Mouse (Mus musculus): Measurements from ENCODE around the gene Dcaf1. TPM values are rescaled to one million over a fixed set of nuclear protein-coding genes. Genes with fewer than 3 reads are reported as not detected.

Dcaf1 gene
- polyA plus RNA-seq, 1 experiment from 2014 or later = 22.6 TPM

GRCm38 (mm10) chr9:106879471-106879870 lies 57.8 kb downstream of the Dcaf1 start:
- no peak for ATAC-seq (ENCODE audit: insufficient number of reproducible peaks, low FRiP score)
- Histone ChIP-seq H3K27ac (ENCODE audit: poor library complexity, severe bottlenecking) (no peak overlapping the region), H3K36me3 (peaks cover 82% of the 10 kb centered on the region)

GRCm38 (mm10) chr9:106881071-106881755 lies 59.5 kb downstream of the Dcaf1 start:
- Histone ChIP-seq H3K9ac (no peak overlapping the region), H3K4me1 (replicated peaks) (peaks cover 46% of the 10 kb centered on the region), H3K4me3 (no peak overlapping the region), H3K4me2 (no peak overlapping the region), H3K27ac (ENCODE audit: poor library complexity, severe bottlenecking) (no peak overlapping the region), H3K36me3 (peaks cover 75% of the 10 kb centered on the region), H3K27me3 (replicated peaks) (no peaks in the 10 kb centered on the region), H3K9me3 (replicated peaks) (no peaks in the 10 kb centered on the region)
- WGBS = 64% methylated on average over 4 of the region's 4 CpGs
- ATAC-seq (ENCODE audit: insufficient number of reproducible peaks, low FRiP score) = no peak

More at GRCm38 (mm10) chr9:106879471-106879870, 57.8 kb downstream of the Dcaf1 start:
- Histone ChIP-seq H3K4me3 (no peak overlapping the region), H3K9ac (peak overlapping the region; percentile 15; the same call in 1 of the 2 replicates), H3K9me3 (replicated peaks) (no peaks in the 10 kb centered on the region), H3K4me1 (replicated peaks) (peaks cover 29% of the 10 kb centered on the region), H3K4me2 (no peak overlapping the region), H3K27me3 (replicated peaks) (no peaks in the 10 kb centered on the region)
- 72% methylated on average over 4 of the region's 4 CpGs for WGBS

GRCm38 (mm10) chr9:106882176-106882575 lies 60.5 kb downstream of the Dcaf1 start:
- no peak for ATAC-seq (ENCODE audit: insufficient number of reproducible peaks, low FRiP score)
- H3K4me3 ChIP-seq = no peak overlapping the region
- WGBS = 79% methylated on average over 4 of the region's 4 CpGs
- no peak overlapping the region for H3K9ac ChIP-seq
- H3K9me3 ChIP-seq (replicated peaks) = no peaks in the 10 kb centered on the region
- no peaks in the 10 kb centered on the region for H3K27me3 ChIP-seq (replicated peaks)
- H3K4me1 ChIP-seq (replicated peaks) = peaks cover 46% of the 10 kb centered on the region
- peaks cover 66% of the 10 kb centered on the region for H3K36me3 ChIP-seq
- H3K4me2 ChIP-seq = no peak overlapping the region
- no peak overlapping the region for H3K27ac ChIP-seq (ENCODE audit: poor library complexity, severe bottlenecking)

- no peak for ATAC-seq (ENCODE audit: insufficient number of reproducible peaks, low FRiP score)
- H3K9me3 ChIP-seq (replicated peaks) = no peaks in the 10 kb centered on the region
Observed at GRCm38 (mm10) chr9:106883085-106883484, 61.4 kb downstream of the Dcaf1 start.

GRCm38 (mm10) chr9:106884306-106884705 lies 62.6 kb downstream of the Dcaf1 start:
- ATAC-seq (ENCODE audit: insufficient number of reproducible peaks, low FRiP score) = no peak
- Histone ChIP-seq H3K4me1 (replicated peaks) (peaks cover 56% of the 10 kb centered on the region), H3K27ac (ENCODE audit: poor library complexity, severe bottlenecking) (no peak overlapping the region), H3K4me2 (peak overlapping the region; percentile 100), H3K9me3 (replicated peaks) (no peaks in the 10 kb centered on the region), H3K36me3 (peaks cover 63% of the 10 kb centered on the region), H3K4me3 (peak overlapping the region; percentile 86), H3K9ac (peak overlapping the region; percentile 97), H3K27me3 (replicated peaks) (no peaks in the 10 kb centered on the region)
- WGBS = 38% methylated on average over 16 of the region's 16 CpGs

More at GRCm38 (mm10) chr9:106883085-106883484, 61.4 kb downstream of the Dcaf1 start:
- Histone ChIP-seq H3K4me1 (replicated peaks) (peaks cover 50% of the 10 kb centered on the region), H3K27me3 (replicated peaks) (no peaks in the 10 kb centered on the region), H3K27ac (ENCODE audit: poor library complexity, severe bottlenecking) (no peak overlapping the region), H3K4me2 (peak overlapping the region; percentile 35), H3K4me3 (no peak overlapping the region), H3K9ac (peak overlapping the region; percentile 13; the same call in 1 of the 2 replicates), H3K36me3 (peaks cover 62% of the 10 kb centered on the region)
- WGBS = 71% methylated on average over 3 of the region's 3 CpGs

GRCm38 (mm10) chr9:106884996-106885900 lies 63.6 kb downstream of the Dcaf1 start:
- no peak for ATAC-seq (ENCODE audit: insufficient number of reproducible peaks, low FRiP score)
- peak overlapping the region; percentile 86 for H3K4me3 ChIP-seq
- H3K9ac ChIP-seq = peak overlapping the region; percentile 97
- no peaks in the 10 kb centered on the region for H3K27me3 ChIP-seq (replicated peaks)
- no peaks in the 10 kb centered on the region for H3K9me3 ChIP-seq (replicated peaks)
- H3K4me1 ChIP-seq (replicated peaks) = peaks cover 54% of the 10 kb centered on the region
- 25% methylated on average over 44 of the region's 44 CpGs for WGBS
- H3K27ac ChIP-seq (ENCODE audit: poor library complexity, severe bottlenecking) = no peak overlapping the region
- H3K4me2 ChIP-seq = peak overlapping the region; percentile 100
- peaks cover 64% of the 10 kb centered on the region for H3K36me3 ChIP-seq

GRCm38 (mm10) chr9:106885901-106886731 lies 64.4 kb downstream of the Dcaf1 start:
- Histone ChIP-seq H3K4me3 (peak overlapping the region; percentile 86), H3K27ac (ENCODE audit: poor library complexity, severe bottlenecking) (peak overlapping the region; percentile 93), H3K4me2 (peak overlapping the region; percentile 100), H3K9ac (peak overlapping the region; percentile 97), H3K4me1 (replicated peaks) (peaks cover 62% of the 10 kb centered on the region), H3K9me3 (replicated peaks) (no peaks in the 10 kb centered on the region), H3K36me3 (peaks cover 62% of the 10 kb centered on the region), H3K27me3 (replicated peaks) (no peaks in the 10 kb centered on the region)
- under 1% methylated on average over 98 of the region's 107 CpGs for WGBS
- peak; percentile 6; the same call in 1 of the 2 replicates for ATAC-seq (ENCODE audit: insufficient number of reproducible peaks, low FRiP score)

GRCm38 (mm10) chr9:106886828-106887702 lies 65.4 kb downstream of the Dcaf1 start, which contains the start of gene Rbm15b:
Rbm15b (minus strand) TSS chr9:106887428.
- peak; percentile 90 for ATAC-seq (ENCODE audit: insufficient number of reproducible peaks, low FRiP score)
- peak within 1 kb of the TSS; percentile 93 for H3K27ac ChIP-seq (ENCODE audit: poor library complexity, severe bottlenecking)
- H3K4me3 ChIP-seq = peak within 1 kb of the TSS; percentile 86
- H3K27me3 ChIP-seq (replicated peaks) = no peaks in the 10 kb centered on the region
- peak within 1 kb of the TSS; percentile 100 for H3K4me2 ChIP-seq
- no peaks in the 10 kb centered on the region for H3K9me3 ChIP-seq (replicated peaks)
- peaks cover 60% of the 10 kb centered on the region for H3K4me1 ChIP-seq (replicated peaks)
- peak within 1 kb of the TSS; percentile 97 for H3K9ac ChIP-seq
- peaks cover 54% of the 10 kb centered on the region for H3K36me3 ChIP-seq
- WGBS = 2% methylated on average over 100 of the region's 101 CpGs

GRCm38 (mm10) chr9:106888346-106888745 lies 66.7 kb downstream of the Dcaf1 start:
- no peaks in the 10 kb centered on the region for H3K27me3 ChIP-seq (replicated peaks)
- H3K36me3 ChIP-seq = peaks cover 41% of the 10 kb centered on the region
- no peak overlapping the region for H3K4me3 ChIP-seq
- H3K27ac ChIP-seq (ENCODE audit: poor library complexity, severe bottlenecking) = no peak overlapping the region
- 95% methylated on average over 3 of the region's 3 CpGs for WGBS
- H3K4me1 ChIP-seq (replicated peaks) = peaks cover 51% of the 10 kb centered on the region
- no peak overlapping the region for H3K4me2 ChIP-seq
- no peak for ATAC-seq (ENCODE audit: insufficient number of reproducible peaks, low FRiP score)
- H3K9ac ChIP-seq = no peak overlapping the region
- H3K9me3 ChIP-seq (replicated peaks) = no peaks in the 10 kb centered on the region

- peaks cover 43% of the 10 kb centered on the region for H3K4me1 ChIP-seq (replicated peaks)
- ATAC-seq (ENCODE audit: insufficient number of reproducible peaks, low FRiP score) = no peak
- no peak overlapping the region for H3K27ac ChIP-seq (ENCODE audit: poor library complexity, severe bottlenecking)
- H3K4me3 ChIP-seq = no peak overlapping the region
- peaks cover 35% of the 10 kb centered on the region for H3K36me3 ChIP-seq
- 0 out of 2 replicates have a peak overlapping the region, but pooled peaks have one; percentile 3 for H3K9ac ChIP-seq
- WGBS = 81% methylated on average over 9 of the region's 9 CpGs
- H3K9me3 ChIP-seq (replicated peaks) = no peaks in the 10 kb centered on the region
- no peak overlapping the region for H3K4me2 ChIP-seq
- H3K27me3 ChIP-seq (replicated peaks) = no peaks in the 10 kb centered on the region
Observed at GRCm38 (mm10) chr9:106889321-106889720, 67.6 kb downstream of the Dcaf1 start.

Measured in heart, embryonic 12.5 days (tissue).